In genomic region chr5:149597351-149597750, GRCm38 (mm10) we compare ENCODE assay signal across 21 mouse cellular contexts. TPM values are rescaled to one million over a fixed set of nuclear protein-coding genes. Genes with fewer than 3 reads are reported as not detected.
A peak's percentile ranks its signal among the peaks of the same experiment; 100 is the strongest.
DNase-seq lines count a peak whose midpoint lies in the region; ATAC-seq and TF ChIP-seq lines count a peak whose summit lies in the region.
"Had no signal": no experiment of that assay in that cellular context is flagged by ENCODE, and none has a peak within 500 bp of the region (broad histone marks: within the 10 kb centered on the region; RNA-seq: fewer than 3 reads in every experiment).

No protein-coding gene starts in this region.

- H3K4me1 ChIP-seq in heart, embryonic 11.5 days (ENCODE audit: control insufficient read depth, insufficient read depth, low read length) = no peaks in the 10 kb centered on the region
- H3K4me1 ChIP-seq in hindbrain, postnatal 0 days (ENCODE audit: insufficient read depth, low read length) = no peaks in the 10 kb centered on the region
- H3K4me1 ChIP-seq in hindbrain, embryonic 14.5 days (replicated peaks; ENCODE audit: control insufficient read depth, insufficient read depth, low read length) = no peaks in the 10 kb centered on the region
- H3K4me1 ChIP-seq in ES-Bruce4 (ENCODE audit: control insufficient read depth, insufficient read depth, low read length) = peaks cover 6% of the 10 kb centered on the region
- H3K4me1 ChIP-seq: stomach, embryonic 15.5 days had no signal

- intact Hi-C loops in gastrocnemius, adult 2 months (cut with DNase I) = no loop called here

- H3K36me3 ChIP-seq in heart, embryonic 11.5 days (ENCODE audit: control insufficient read depth, insufficient read depth, low read length) = no peaks in the 10 kb centered on the region
- no peaks in the 10 kb centered on the region for H3K36me3 ChIP-seq in hindbrain, postnatal 0 days (ENCODE audit: insufficient read depth, low read length)
- no peaks in the 10 kb centered on the region for H3K36me3 ChIP-seq in hindbrain, embryonic 14.5 days (replicated peaks; ENCODE audit: control insufficient read depth, insufficient read depth)
- H3K36me3 ChIP-seq in ES-Bruce4 (ENCODE audit: control insufficient read depth, insufficient read depth, low read length, poor library complexity, severe bottlenecking) = no peaks in the 10 kb centered on the region
- H3K36me3 ChIP-seq: forebrain, embryonic 12.5 days; stomach, embryonic 15.5 days had no signal

- H3K27ac ChIP-seq in heart, embryonic 11.5 days (ENCODE audit: low read depth, low read length) = no peak overlapping the region
- H3K27ac ChIP-seq in hindbrain, postnatal 0 days = no peak overlapping the region
- H3K27ac ChIP-seq in hindbrain, embryonic 14.5 days = no peak overlapping the region
- no peak overlapping the region for H3K27ac ChIP-seq in ES-Bruce4 (ENCODE audit: insufficient read depth, low read length)
- no peak overlapping the region for H3K27ac ChIP-seq in gastrocnemius, adult 2 months
- H3K27ac ChIP-seq: forebrain, embryonic 12.5 days; left cerebral cortex, adult 2 months; macrophage; stomach, embryonic 15.5 days had no signal

- H3K4me3 ChIP-seq in heart, embryonic 11.5 days (ENCODE audit: low read depth, low read length) = no peak overlapping the region
- no peak overlapping the region for H3K4me3 ChIP-seq in hindbrain, postnatal 0 days (ENCODE audit: low read length)
- H3K4me3 ChIP-seq in hindbrain, embryonic 14.5 days (replicated peaks; ENCODE audit: low read length) = no peak overlapping the region
- H3K4me3 ChIP-seq in ES-Bruce4 (ENCODE audit: low read depth, low read length) = no peak overlapping the region; the same call in 1 of the 2 replicates
- H3K4me3 ChIP-seq in gastrocnemius, adult 2 months = no peak overlapping the region
- H3K4me3 ChIP-seq: erythroblast, embryonic 14.5 days; forebrain, embryonic 12.5 days; left cerebral cortex, adult 2 months; stomach, embryonic 15.5 days had no signal

- H3K9me3 ChIP-seq in heart, embryonic 11.5 days (replicated peaks; ENCODE audit: control insufficient read depth, low read length) = no peaks in the 10 kb centered on the region
- H3K9me3 ChIP-seq in hindbrain, postnatal 0 days (ENCODE audit: low read length) = no peaks in the 10 kb centered on the region
- H3K9me3 ChIP-seq in hindbrain, embryonic 14.5 days (ENCODE audit: control insufficient read depth, low read length) = no peaks in the 10 kb centered on the region
- H3K9me3 ChIP-seq in ES-Bruce4 (replicated peaks; ENCODE audit: control insufficient read depth, insufficient read depth, low read length, poor library complexity, severe bottlenecking) = peaks cover 3% of the 10 kb centered on the region; the same call in 1 of the 2 replicates
- H3K9me3 ChIP-seq: forebrain, embryonic 12.5 days; stomach, embryonic 15.5 days had no signal

- ATAC-seq in heart, embryonic 11.5 days (replicated peaks; ENCODE audit: insufficient number of reproducible peaks, low FRiP score, low TSS enrichment) = no peak
- no peak for ATAC-seq in hindbrain, postnatal 0 days
- no peak for ATAC-seq in hindbrain, embryonic 14.5 days (ENCODE audit: low FRiP score)
- ATAC-seq: hindbrain, embryonic 16.5 days had no signal

- TF ChIP-seq EP300 in ES-Bruce4 (IDR thresholded peaks at IDR 0.05; ENCODE audit: insufficient read depth, low read depth, low read length) = no peak

- H3K27me3 ChIP-seq in heart, embryonic 11.5 days (ENCODE audit: control insufficient read depth, insufficient read depth, low read length) = no peaks in the 10 kb centered on the region
- no peaks in the 10 kb centered on the region for H3K27me3 ChIP-seq in hindbrain, postnatal 0 days (ENCODE audit: insufficient read depth, low read length)
- H3K27me3 ChIP-seq in hindbrain, embryonic 14.5 days (ENCODE audit: control insufficient read depth, insufficient read depth, low read length) = no peaks in the 10 kb centered on the region
- H3K27me3 ChIP-seq in ES-Bruce4 (ENCODE audit: control insufficient read depth, insufficient read depth, low read length, poor library complexity, severe bottlenecking) = no peaks in the 10 kb centered on the region
- H3K27me3 ChIP-seq: stomach, embryonic 15.5 days had no signal

- peak overlapping the region; percentile 42 for H3K4me2 ChIP-seq in heart, embryonic 11.5 days
- no peak overlapping the region for H3K4me2 ChIP-seq in hindbrain, postnatal 0 days (ENCODE audit: low read depth, low read length)
- no peak overlapping the region for H3K4me2 ChIP-seq in hindbrain, embryonic 14.5 days (replicated peaks)
- H3K4me2 ChIP-seq: forebrain, embryonic 12.5 days; stomach, embryonic 15.5 days had no signal

- TF ChIP-seq CTCF in hindbrain, postnatal 0 days (IDR thresholded peaks at IDR 0.05; ENCODE audit: low read depth) = 0 out of 2 replicates have a peak, but pooled peaks have one; percentile 3
- peak; percentile 28 for TF ChIP-seq CTCF in ES-Bruce4 (IDR thresholded peaks at IDR 0.05; ENCODE audit: low read depth, low read length)
- TF ChIP-seq CTCF in gastrocnemius, adult 2 months (IDR thresholded peaks at IDR 0.05) = no peak

- no peak overlapping the region for H3K9ac ChIP-seq in heart, embryonic 11.5 days (ENCODE audit: low read depth, low read length)
- H3K9ac ChIP-seq in hindbrain, postnatal 0 days (replicated peaks; ENCODE audit: low read length) = no peak overlapping the region
- H3K9ac ChIP-seq in hindbrain, embryonic 14.5 days = no peak overlapping the region
- no peak overlapping the region for H3K9ac ChIP-seq in ES-Bruce4 (ENCODE audit: low read depth, poor library complexity, severe bottlenecking)
- H3K9ac ChIP-seq: forebrain, embryonic 12.5 days; stomach, embryonic 15.5 days had no signal

- no peak for DNase-seq in heart, adult 18-20 months
- DNase-seq in hindbrain, postnatal 0 days (ENCODE audit: low spot score) = no peak
- DNase-seq in hindbrain, embryonic 14.5 days (ENCODE audit: low spot score) = no peak
- DNase-seq in WW6 (ENCODE audit: low read depth, low spot score) = peak; percentile 9
- no peak for DNase-seq in gastrocnemius, adult 2 months
- DNase-seq: adrenal gland, postnatal 25 days; cerebellum, adult 8-10 months; heart, postnatal 14 days; kidney, adult 18-20 months; kidney, postnatal 4 days; layer of hippocampus, adult 9-11 months; left cerebral cortex, postnatal 4 days; thymus, postnatal 25 days had no signal

- 41% methylated on average over 18 of the region's 18 CpGs for WGBS in heart, embryonic 11.5 days (ENCODE audit: insufficient replicate concordance)
- WGBS in hindbrain, postnatal 0 days = 51% methylated on average over 18 of the region's 18 CpGs
- WGBS in hindbrain, embryonic 14.5 days = 55% methylated on average over 18 of the region's 18 CpGs

- TF ChIP-seq POLR2A in ES-Bruce4 (IDR thresholded peaks at IDR 0.05; ENCODE audit: insufficient read depth, low read length) = no peak

RNA-seq across cellular contexts. Expression of gene Hsph1, which starts 38.8 kb away (rescaled TPM):
- polyA plus RNA-seq in heart, embryonic 11.5 days (2014; fragmentation: Nextera tagmentation; extraction: Ambion mirVana) = 55.2 and 57.4 TPM in 2 replicates
- 100 to 1,000 TPM in 1 of 2 experiments, 10 to 100 TPM in 1; 97.7 to 121 TPM for total RNA-seq in heart, adult 18-20 months (2021)
- 18.9 and 21.0 TPM in 2 replicates for total RNA-seq in hindbrain, postnatal 0 days (2014; rRNA removed)
- polyA plus RNA-seq in hindbrain, postnatal 0 days (2015; fragmentation: Nextera tagmentation; extraction: Ambion mirVana) = 59.4 and 60.8 TPM in 2 replicates
- 99.4 and 117 TPM in 2 replicates for polyA plus RNA-seq in hindbrain, embryonic 14.5 days (2014; fragmentation: Nextera tagmentation; extraction: Ambion mirVana)
- polyA plus RNA-seq in ES-Bruce4 (2011; ENCODE audit: insufficient read depth, insufficient read length, low read depth, missing spikeins) = 154 and 163 TPM in 2 replicates
- total RNA-seq in gastrocnemius, adult 2 months (2021) = 100 to 1,000 TPM in 1 of 2 experiments, 10 to 100 TPM in 1; 76.6 to 103 TPM
